Mouse (Mus musculus) stomach, postnatal 0 days (tissue): ENCODE results near the gene Map3k7cl. TPM values are rescaled to one million over a fixed set of nuclear protein-coding genes. Genes with fewer than 3 reads are reported as not detected.

Source experiments
- ATAC-seq: fragments of 200-750 bp; cut with Nextera tagmentation; 2 replicates; pipeline ENCODE4 v1.8.0; 2017; ENCODE audit not compliant: low FRiP score, low TSS enrichment
- DNase-seq: peaks from one replicate; pipeline ENCODE4 v3.0.0-alpha.2; 2016; ENCODE audit warnings: low spot score
- H3K27ac ChIP-seq: fragments of 300-500 bp; sonication (generic); replicated peaks from 2 replicates; pipeline ENCODE4 v1.5.1; 2014; ENCODE audit warnings: mild to moderate bottlenecking, control low read depth
- H3K27me3 ChIP-seq: fragments of 300-500 bp; sonication (generic); 2 replicates; pipeline ENCODE4 v1.6.1; 2014; ENCODE audit warnings: low read length; ENCODE audit not compliant: control insufficient read depth, insufficient read depth
- H3K36me3 ChIP-seq: fragments of 300-500 bp; sonication (generic); 2 replicates; pipeline ENCODE4 v1.6.1; 2014; ENCODE audit warnings: low read length, mixed read lengths; ENCODE audit not compliant: control insufficient read depth, insufficient read depth
- H3K4me1 ChIP-seq: fragments of 300-500 bp; sonication (generic); replicated peaks from 2 replicates; pipeline ENCODE4 v1.6.1; 2014; ENCODE audit warnings: antibody characterized with exemption; ENCODE audit not compliant: control insufficient read depth, insufficient read depth
- H3K4me2 ChIP-seq: fragments of 300-500 bp; sonication (generic); replicated peaks from 2 replicates; pipeline ENCODE4 v1.6.1; 2014; ENCODE audit warnings: low read depth, mild to moderate bottlenecking, control low read depth, moderate library complexity
- H3K4me3 ChIP-seq: fragments of 300-500 bp; sonication (generic); 2 replicates; pipeline ENCODE4 v1.5.1; 2014; ENCODE audit warnings: low read depth, low read length, control low read depth
- H3K9ac ChIP-seq: fragments of 300-500 bp; sonication (generic); 2 replicates; pipeline ENCODE4 v1.6.1; 2014; ENCODE audit warnings: mild to moderate bottlenecking, low read length, control low read depth, mixed read lengths
- H3K9me3 ChIP-seq: fragments of 300-500 bp; sonication (generic); 2 replicates; pipeline ENCODE4 v1.6.1; 2016; ENCODE audit warnings: low read length; ENCODE audit not compliant: control insufficient read depth
- CTCF ChIP-seq: IDR thresholded peaks from 2 replicates; pipeline ENCODE4 v1.5.1; 2016; ENCODE audit warnings: antibody characterized with exemption, low read depth, mild to moderate bottlenecking, moderate library complexity
- EP300 ChIP-seq: optimal IDR thresholded peaks from 2 replicates; pipeline ENCODE3; 2016; ENCODE audit warnings: antibody characterized with exemption
- WGBS: fragments of 180-500 bp; shearing (Covaris S2); extraction: QIAGEN DNeasy Blood & Tissue Kit; methylation state at CpG from one replicate; pipeline ENCODE4 v1.1.7; 2014; 5-methylcytosine and 5-hydroxymethylcytosine counted together
- polyA plus RNA-seq: library from polyadenylated mRNA; unstranded; fragments of >200 nt; fragmentation: Nextera tagmentation; extraction: Ambion mirVana; gene quantifications from 2 replicates; pipeline ENCODE4 v1.2.1, GENCODE M21; 2015

Gene Map3k7cl
- polyA plus RNA-seq, 1 experiment from 2014 or later, result 0.58 TPM

- no peak for ATAC-seq
- no peak overlapping the region for H3K9ac ChIP-seq
- no peaks in the 10 kb centered on the region for H3K27me3 ChIP-seq
- H3K4me2 ChIP-seq, result no peak overlapping the region
- H3K36me3 ChIP-seq, result no peaks in the 10 kb centered on the region
- DNase-seq, result no peak
- H3K27ac ChIP-seq, result no peak overlapping the region
- no peaks in the 10 kb centered on the region for H3K9me3 ChIP-seq
- no peaks in the 10 kb centered on the region for H3K4me1 ChIP-seq
- TF ChIP-seq CTCF (no peak), EP300 (no peak)
- no peak overlapping the region for H3K4me3 ChIP-seq
These were observed 81.6 kb downstream of the Map3k7cl start for GRCm38 (mm10) chr16:87634709-87635108.

GRCm38 (mm10) chr16:87635213-87635755 lies 82.2 kb downstream of the Map3k7cl start:
- Histone ChIP-seq H3K4me1 (no peaks in the 10 kb centered on the region), H3K4me3 (no peak overlapping the region), H3K9ac (no peak overlapping the region), H3K36me3 (no peaks in the 10 kb centered on the region), H3K4me2 (no peak overlapping the region), H3K9me3 (no peaks in the 10 kb centered on the region), H3K27me3 (no peaks in the 10 kb centered on the region), H3K27ac (no peak overlapping the region)
- 88% methylated on average over 6 of the region's 6 CpGs for WGBS
- DNase-seq, result no peak
- TF ChIP-seq EP300 (no peak), CTCF (no peak)
- ATAC-seq, result no peak

DNA sequence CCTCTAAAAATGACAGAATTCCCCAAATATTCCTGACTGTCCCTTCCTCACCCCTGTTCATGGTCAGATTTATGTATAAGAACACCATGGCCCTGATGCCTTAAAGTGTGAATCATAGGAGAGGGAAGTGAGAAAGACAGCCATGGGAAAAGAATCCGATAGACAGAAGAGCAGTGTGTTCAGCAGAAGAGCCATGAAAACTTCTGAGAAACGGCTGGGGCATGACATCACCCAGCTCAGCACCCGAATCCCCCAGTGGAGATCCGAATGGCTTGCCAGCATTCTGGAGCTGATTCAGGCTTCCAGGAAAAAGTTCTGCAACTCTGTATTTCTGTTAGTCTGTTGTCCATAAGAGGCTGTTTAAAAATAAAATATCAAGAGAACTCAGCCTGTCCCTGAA lies 82.7 kb downstream of the Map3k7cl start:
- no peak; the same call in 1 of the 2 replicates for ATAC-seq
- TF ChIP-seq EP300 (no peak), CTCF (no peak)
- H3K4me3 ChIP-seq, result no peak overlapping the region
- H3K9ac ChIP-seq, result no peak overlapping the region
- no peaks in the 10 kb centered on the region for H3K4me1 ChIP-seq
- 0 out of 2 replicates have a peak overlapping the region, but pooled peaks have one; percentile 30 for H3K27ac ChIP-seq
- no peak overlapping the region for H3K4me2 ChIP-seq
- 44% methylated on average over 4 of the region's 4 CpGs for WGBS
- no peak for DNase-seq
- no peaks in the 10 kb centered on the region for H3K9me3 ChIP-seq
- H3K36me3 ChIP-seq, result no peaks in the 10 kb centered on the region
- no peaks in the 10 kb centered on the region for H3K27me3 ChIP-seq

GRCm38 (mm10) chr16:87638098-87638497 lies 85.0 kb downstream of the Map3k7cl start:
- H3K4me2 ChIP-seq, result no peak overlapping the region
- H3K4me1 ChIP-seq, result no peaks in the 10 kb centered on the region
- H3K36me3 ChIP-seq, result no peaks in the 10 kb centered on the region
- WGBS, result 34% methylated on average over 1 of the region's 1 CpGs
- ATAC-seq, result no peak
- H3K27ac ChIP-seq, result no peak overlapping the region
- no peak overlapping the region for H3K4me3 ChIP-seq
- H3K9me3 ChIP-seq, result no peaks in the 10 kb centered on the region
- H3K9ac ChIP-seq, result no peak overlapping the region
- TF ChIP-seq EP300 (no peak), CTCF (no peak)
- H3K27me3 ChIP-seq, result no peaks in the 10 kb centered on the region
- DNase-seq, result no peak

- H3K9ac ChIP-seq, result no peak overlapping the region
- WGBS, result 88% methylated on average over 7 of the region's 7 CpGs
- DNase-seq, result no peak
- ATAC-seq, result no peak
- TF ChIP-seq CTCF, result no peak
- no peak for TF ChIP-seq EP300
- H3K36me3 ChIP-seq, result no peaks in the 10 kb centered on the region
- no peaks in the 10 kb centered on the region for H3K27me3 ChIP-seq
- H3K4me3 ChIP-seq, result no peak overlapping the region
- H3K9me3 ChIP-seq, result no peaks in the 10 kb centered on the region
- H3K4me2 ChIP-seq, result no peak overlapping the region
- H3K4me1 ChIP-seq, result 0 out of 2 replicates have a peak, but pooled peaks cover 3% of the 10 kb centered on the region
- H3K27ac ChIP-seq, result no peak overlapping the region
These were observed 89.1 kb downstream of the Map3k7cl start for GRCm38 (mm10) chr16:87642234-87642633.

- H3K9me3 ChIP-seq, result no peaks in the 10 kb centered on the region
- 0 out of 2 replicates have a peak, but pooled peaks cover 3% of the 10 kb centered on the region for H3K4me1 ChIP-seq
- H3K27me3 ChIP-seq, result no peaks in the 10 kb centered on the region
- H3K4me3 ChIP-seq, result no peak overlapping the region
- DNase-seq (no peak), ATAC-seq (no peak)
- TF ChIP-seq CTCF (no peak), EP300 (no peak)
- H3K27ac ChIP-seq, result no peak overlapping the region
- H3K36me3 ChIP-seq, result no peaks in the 10 kb centered on the region
- no peak overlapping the region for H3K4me2 ChIP-seq
- no peak overlapping the region for H3K9ac ChIP-seq
- WGBS, result 40% methylated on average over 14 of the region's 14 CpGs
These were observed 91.1 kb downstream of the Map3k7cl start for GRCm38 (mm10) chr16:87644111-87644770.

Other genes starting within 250 kb of the Map3k7cl start
- 19.9 and 20.1 TPM in 2 replicates for gene N6amt1, start 199.1 kb upstream of the Map3k7cl start, polyA plus RNA-seq
- gene Ltn1, start 120.7 kb upstream of the Map3k7cl start, polyA plus RNA-seq, result 8.1 and 9.2 TPM in 2 replicates
- 6.9 and 7.5 TPM in 2 replicates for gene Rwdd2b, start 112.8 kb upstream of the Map3k7cl start, polyA plus RNA-seq
- gene Usp16, start 98.6 kb upstream of the Map3k7cl start, polyA plus RNA-seq, result 37.0 and 40.1 TPM in 2 replicates
- 173 and 181 TPM in 2 replicates for gene Cct8, start 57.5 kb upstream of the Map3k7cl start, polyA plus RNA-seq
- gene Bach1, start 145.6 kb downstream of the Map3k7cl start, polyA plus RNA-seq, result 4.3 and 5.3 TPM in 2 replicates